Mouse (Mus musculus) MEL (cell line): ENCODE measurements around the gene Crnkl1. TPM values are rescaled to one million over a fixed set of nuclear protein-coding genes. Genes with fewer than 3 reads are reported as not detected.

Experiments
- DNase-seq: peaks from one replicate; pipeline ENCODE4 v3.0.0; 2011; ENCODE audit warnings: low read depth, low spot score
- H3K27ac ChIP-seq: 2 replicates; pipeline ENCODE4 v1.5.1; 2012; ENCODE audit warnings: low read depth, mild to moderate bottlenecking, control low read depth, low read length, moderate library complexity; ENCODE audit not compliant: control insufficient read depth
- H3K27me3 ChIP-seq, 2 experiments: fragments of 150-350 bp in 1 of 2; sonication (generic) in 1 of 2; 2 replicates each; pipeline ENCODE4 v1.6.1; 2012; ENCODE audit warnings: low read length in 2 of 2, mild to moderate bottlenecking in 2 of 2, improper control_type of control experiment in 1 of 2, moderate library complexity in 1 of 2; ENCODE audit not compliant: insufficient read depth in 2 of 2, control insufficient read depth in 1 of 2
- H3K36me3 ChIP-seq, 2 experiments: 2 replicates each; pipeline ENCODE4 v1.6.1; 2012 to 2014; ENCODE audit warnings: low read length in 2 of 2, improper control_type of control experiment in 1 of 2, inconsistent platforms in 1 of 2, mild to moderate bottlenecking in 1 of 2; ENCODE audit not compliant: insufficient read depth in 2 of 2, control insufficient read depth in 1 of 2
- H3K4me1 ChIP-seq, 2 experiments: fragments of 150-350 bp in 1 of 2; sonication (generic) in 1 of 2; 2 replicates each; pipeline ENCODE4 v1.6.1; 2012; ENCODE audit warnings: low read length in 2 of 2, improper control_type of control experiment in 1 of 2, mild to moderate bottlenecking in 1 of 2; ENCODE audit not compliant: insufficient read depth in 2 of 2, control insufficient read depth in 1 of 2
- H3K4me3 ChIP-seq, 2 experiments: fragments of 150-350 bp in 1 of 2; sonication (generic) in 1 of 2; 2 replicates each; pipeline ENCODE4 v1.5.1; 2012; ENCODE audit warnings: low read depth in 2 of 2, low read length in 2 of 2, mild to moderate bottlenecking in 2 of 2, moderate library complexity in 2 of 2, control low read depth in 1 of 2, improper control_type of control experiment in 1 of 2; ENCODE audit not compliant: control insufficient read depth in 1 of 2, insufficient read depth in 1 of 2
- H3K79me2 ChIP-seq: 2 replicates; pipeline ENCODE4 v1.6.1; 2012; ENCODE audit warnings: mild to moderate bottlenecking, low read length, moderate library complexity; ENCODE audit not compliant: control insufficient read depth, poor library complexity, insufficient read depth
- H3K9ac ChIP-seq: 2 replicates; pipeline ENCODE4 v1.6.1; 2012; ENCODE audit warnings: low read depth, mild to moderate bottlenecking, control low read depth, low read length, moderate library complexity; ENCODE audit not compliant: control insufficient read depth, poor library complexity, severe bottlenecking
- H3K9me3 ChIP-seq: fragments of 150-350 bp; sonication (generic); replicated peaks from 2 replicates; pipeline ENCODE4 v1.6.1; 2012; ENCODE audit warnings: mild to moderate bottlenecking, low read length, improper control_type of control experiment, moderate library complexity; ENCODE audit not compliant: insufficient read depth
- BHLHE40 ChIP-seq: IDR thresholded peaks from 2 replicates; pipeline ENCODE4 v1.6.1; 2012; ENCODE audit warnings: low read depth, mild to moderate bottlenecking, inconsistent platforms, low read length, improper control_type of control experiment, borderline replicate concordance
- CHD1 ChIP-seq: IDR thresholded peaks from 2 replicates; pipeline ENCODE4 v1.6.1; 2012; ENCODE audit warnings: low read depth, mild to moderate bottlenecking, inconsistent platforms, low read length, improper control_type of control experiment
- CTCF ChIP-seq, 3 experiments: IDR thresholded peaks in 2 of 3; conservative IDR thresholded peaks in 1 of 3; 2 replicates each; pipeline ENCODE4 v1.5.1; 2011 to 2012; ENCODE audit warnings: low read length in 3 of 3, low read depth in 2 of 3, mild to moderate bottlenecking in 2 of 3, improper control_type of control experiment in 1 of 3, inconsistent platforms in 1 of 3, mixed read lengths in 1 of 3, moderate library complexity in 1 of 3; ENCODE audit not compliant: control insufficient read depth in 1 of 3, insufficient read depth in 1 of 3, poor library complexity in 1 of 3, severe bottlenecking in 1 of 3
- ETS1 ChIP-seq: IDR thresholded peaks from 2 replicates; pipeline ENCODE4 v1.6.1; 2012; ENCODE audit warnings: low read depth, mild to moderate bottlenecking, inconsistent platforms, low read length, improper control_type of control experiment, moderate library complexity
- GABPA ChIP-seq: IDR thresholded peaks from 2 replicates; pipeline ENCODE4 v1.6.1; 2012; ENCODE audit warnings: low read depth, mild to moderate bottlenecking, inconsistent platforms, low read length, improper control_type of control experiment, moderate library complexity
- GATA1 ChIP-seq: IDR thresholded peaks from 2 replicates; pipeline ENCODE4 v1.6.1; 2011; ENCODE audit warnings: low read depth, low read length, improper control_type of control experiment
- JUND ChIP-seq: IDR thresholded peaks from 2 replicates; pipeline ENCODE4 v1.6.1; 2011; ENCODE audit warnings: low read depth, mild to moderate bottlenecking, improper control_type of control experiment, low read length
- MAZ ChIP-seq: IDR thresholded peaks from 2 replicates; pipeline ENCODE4 v1.6.1; 2012; ENCODE audit warnings: low read depth, mild to moderate bottlenecking, inconsistent platforms, low read length, improper control_type of control experiment
- MYB ChIP-seq: IDR thresholded peaks from 2 replicates; pipeline ENCODE4 v1.6.1; 2011; ENCODE audit warnings: mild to moderate bottlenecking, low read depth, low read length, improper control_type of control experiment
- MYC ChIP-seq: IDR thresholded peaks from 2 replicates; pipeline ENCODE4 v1.6.1; 2011; ENCODE audit warnings: low read depth, mild to moderate bottlenecking, low read length, improper control_type of control experiment, moderate library complexity
- NRF1 ChIP-seq: IDR thresholded peaks from 2 replicates; pipeline ENCODE4 v1.6.1; 2014; ENCODE audit warnings: low read depth, mild to moderate bottlenecking, inconsistent platforms, low read length, improper control_type of control experiment, moderate library complexity; ENCODE audit not compliant: poor library complexity, insufficient read depth, severe bottlenecking
- POLR2A ChIP-seq, 2 experiments: IDR thresholded peaks; 2 replicates each; pipeline ENCODE4 v1.6.1; 2011 to 2012; ENCODE audit warnings: low read length in 2 of 2, mild to moderate bottlenecking in 2 of 2, control low read depth in 1 of 2, improper control_type of control experiment in 1 of 2, low read depth in 1 of 2, moderate library complexity in 1 of 2; ENCODE audit not compliant: control insufficient read depth in 1 of 2, insufficient read depth in 1 of 2, poor library complexity in 1 of 2
- POLR2AphosphoS2 ChIP-seq: IDR thresholded peaks from 2 replicates; pipeline ENCODE4 v1.6.1; 2011; ENCODE audit warnings: low read length, improper control_type of control experiment
- SMC3 ChIP-seq: IDR thresholded peaks from 2 replicates; pipeline ENCODE4 v1.6.1; 2011; ENCODE audit warnings: low read depth, low read length, improper control_type of control experiment
- TAL1 ChIP-seq: IDR thresholded peaks from 2 replicates; pipeline ENCODE4 v1.6.1; 2012; ENCODE audit warnings: mild to moderate bottlenecking, inconsistent platforms, low read length, moderate library complexity, mixed read lengths
- UBTF ChIP-seq: IDR thresholded peaks from 2 replicates; pipeline ENCODE4 v1.6.1; 2012; ENCODE audit warnings: low read depth, mild to moderate bottlenecking, inconsistent platforms, low read length, improper control_type of control experiment, moderate library complexity, borderline replicate concordance; ENCODE audit not compliant: insufficient read depth
- USF2 ChIP-seq, 2 experiments: IDR thresholded peaks; 2 replicates each; pipeline ENCODE4 v1.6.1; 2011 to 2012; ENCODE audit warnings: improper control_type of control experiment in 2 of 2, low read length in 2 of 2, borderline replicate concordance in 1 of 2, inconsistent platforms in 1 of 2, low read depth in 1 of 2, mild to moderate bottlenecking in 1 of 2; ENCODE audit not compliant: insufficient read depth in 1 of 2
- ZC3H11A ChIP-seq: IDR thresholded peaks from 2 replicates; pipeline ENCODE4 v1.6.1; 2012; ENCODE audit warnings: low read depth, mild to moderate bottlenecking, inconsistent platforms, low read length, improper control_type of control experiment
- ZKSCAN1 ChIP-seq: IDR thresholded peaks from 2 replicates; pipeline ENCODE4 v1.6.1; 2012; ENCODE audit warnings: low read depth, mild to moderate bottlenecking, inconsistent platforms, low read length, improper control_type of control experiment, moderate library complexity
- polyA plus RNA-seq, 2 experiments: library from polyadenylated mRNA; stranded (reverse) in 1 of 2; unstranded in 1 of 2; fragments of >175 nt in 1 of 2; fragments of >200 nt in 1 of 2; gene quantifications; 2 replicates each; pipeline versions ENCODE4 v1.2.1 to v1.2.4; 2012; ENCODE audit warnings: low replicate concordance in 2 of 2, low read depth in 1 of 2; ENCODE audit not compliant: insufficient read length in 2 of 2, insufficient read depth in 1 of 2, missing spikeins in 1 of 2
- total RNA-seq: library from RNA; depleted of rRNA; stranded (reverse); fragments of 300-350 nt; gene quantifications from 2 replicates; pipeline ENCODE4 v1.2.3, GENCODE M21; 2012

The Crnkl1 gene
- total and polyA plus RNA-seq, 3 experiments = 23.8 to 297 (median 30.3) TPM

GRCm38 (mm10) chr2:145884913-145885785 lies 49.7 kb downstream of the Crnkl1 start:
- Histone ChIP-seq H3K4me1 (no peaks in the 10 kb centered on the region), H3K27ac (no peak overlapping the region), H3K9me3 (no peaks in the 10 kb centered on the region), H3K4me3 (no peak overlapping the region), H3K36me3 (no peaks in the 10 kb centered on the region), H3K79me2 (no peaks in the 10 kb centered on the region), H3K27me3 (no peaks in the 10 kb centered on the region; a peak in 1 of 4 replicates), H3K9ac (no peak overlapping the region)
- no peak for DNase-seq
- TF ChIP-seq CTCF (IDR thresholded peaks at IDR 0.05 in 2 of 3, conservative IDR thresholded peaks at IDR 0.05 in 1 of 3; ENCODE audit: control insufficient read depth in 1 of 3, insufficient read depth in 1 of 3, low read depth in 2 of 3, low read length in 3 of 3, poor library complexity in 1 of 3, severe bottlenecking in 1 of 3) (no peak), POLR2AphosphoS2 (no peak), ETS1 (no peak), JUND (no peak), SMC3 (no peak), ZC3H11A (no peak), POLR2A (IDR thresholded peaks at IDR 0.05; ENCODE audit: control insufficient read depth in 1 of 2, insufficient read depth in 1 of 2, low read depth in 1 of 2, low read length in 2 of 2, poor library complexity in 1 of 2) (no peak), GATA1 (no peak), ZKSCAN1 (no peak), MYB (no peak), MYC (no peak), MAZ (no peak), UBTF (no peak), NRF1 (no peak), GABPA (no peak), USF2 (IDR thresholded peaks at IDR 0.05; ENCODE audit: borderline replicate concordance in 1 of 2, insufficient read depth in 1 of 2, low read depth in 1 of 2, low read length in 2 of 2) (no peak), TAL1 (no peak), BHLHE40 (no peak), CHD1 (no peak)
